Mouse (Mus musculus) heart, postnatal 0 days (tissue): ENCODE data around the gene Cdk14.

Experiments used
- CTCF ChIP-seq: IDR thresholded peaks from 2 replicates; pipeline ENCODE4 v1.5.1; 2016; ENCODE audit warnings: antibody characterized with exemption, control low read depth, low read depth
- EP300 ChIP-seq: IDR thresholded peaks from 2 replicates; pipeline ENCODE4 v1.6.1; 2016; ENCODE audit warnings: antibody characterized with exemption, low read depth

DNA sequence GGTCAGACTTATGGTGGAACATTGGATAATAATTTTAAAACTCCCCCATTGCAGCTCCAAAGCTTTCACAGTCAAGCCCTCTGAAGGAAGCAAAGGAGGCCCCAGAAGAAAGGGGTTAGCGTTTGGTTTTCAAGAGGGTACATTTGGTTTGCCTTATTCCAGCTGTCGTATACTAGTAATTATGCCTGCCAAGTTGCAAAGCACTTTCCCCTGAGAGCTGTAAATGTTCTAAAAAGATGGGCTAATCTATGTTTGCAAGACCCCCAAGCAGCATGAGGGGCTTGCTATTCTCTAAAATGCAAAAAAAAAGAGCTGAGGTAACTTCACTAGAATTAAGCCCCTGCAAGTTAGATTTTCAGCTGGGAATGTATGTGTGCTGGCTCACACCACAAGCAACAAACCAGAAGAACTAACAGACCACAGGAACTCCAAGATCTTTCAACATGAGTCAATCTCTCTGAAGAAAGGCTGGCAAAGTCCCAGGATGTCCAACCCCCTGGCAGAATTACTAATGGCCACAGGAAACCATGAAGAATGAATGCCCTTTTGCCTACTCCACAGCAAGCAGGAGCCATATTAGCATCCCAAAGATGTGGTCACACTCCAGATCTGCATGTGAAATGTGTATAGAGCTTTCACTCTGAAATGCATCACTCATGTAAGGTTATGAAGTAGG lies 99.5 kb downstream of the Cdk14 start:
- TF ChIP-seq CTCF (no peak), EP300 (no peak)
